Mouse (Mus musculus) thymus, adult 2 months (tissue): ENCODE measurements around the gene Ifitm1. TPM values are rescaled to one million over a fixed set of nuclear protein-coding genes. Genes with fewer than 3 reads are reported as not detected.

Source experiments
- DNase-seq: peaks from one replicate; pipeline ENCODE4 v3.0.0; 2021
- H3K27ac ChIP-seq: fragments of 200-500 bp; 2 replicates; pipeline ENCODE4 v1.5.1; 2012; ENCODE audit warnings: low read length, control low read depth; ENCODE audit not compliant: control insufficient read depth, insufficient read depth
- H3K27me3 ChIP-seq: fragments of 200-500 bp; 2 replicates; pipeline ENCODE4 v1.6.1; 2012; ENCODE audit warnings: mild to moderate bottlenecking, low read length, moderate library complexity, mixed read lengths; ENCODE audit not compliant: control insufficient read depth, insufficient read depth
- H3K36me3 ChIP-seq: fragments of 200-500 bp; 2 replicates; pipeline ENCODE4 v1.6.1; 2012; ENCODE audit warnings: mild to moderate bottlenecking, low read length, moderate library complexity; ENCODE audit not compliant: control insufficient read depth, insufficient read depth
- H3K4me1 ChIP-seq: fragments of 200-500 bp; replicated peaks from 2 replicates; pipeline ENCODE4 v1.6.1; 2012; ENCODE audit warnings: low read length; ENCODE audit not compliant: control insufficient read depth, insufficient read depth
- H3K4me3 ChIP-seq: fragments of 200-500 bp; 2 replicates; pipeline ENCODE4 v1.5.1; 2012; ENCODE audit warnings: mild to moderate bottlenecking, low read length, control low read depth, moderate library complexity; ENCODE audit not compliant: control insufficient read depth, insufficient read depth
- CTCF ChIP-seq: fragments of 200-500 bp; IDR thresholded peaks from 2 replicates; pipeline ENCODE4 v1.5.1; 2012; ENCODE audit warnings: mild to moderate bottlenecking, control low read depth, low read length, moderate library complexity, borderline replicate concordance; ENCODE audit not compliant: control insufficient read depth, poor library complexity, insufficient read depth; ENCODE audit errors: extremely low read depth
- POLR2A ChIP-seq: fragments of 200-500 bp; IDR thresholded peaks from 2 replicates; pipeline ENCODE4 v1.6.1; 2012; ENCODE audit warnings: mild to moderate bottlenecking, low read length, control low read depth, moderate library complexity; ENCODE audit not compliant: control insufficient read depth, poor library complexity, insufficient read depth; ENCODE audit errors: extremely low read depth
- WGBS: fragments of 180-500 bp; shearing (Covaris S2); methylation state at CpG from one replicate; pipeline ENCODE4 v1.1.7; 2018; 5-methylcytosine and 5-hydroxymethylcytosine counted together
- polyA plus RNA-seq: library from polyadenylated mRNA; depleted of rRNA; stranded (reverse); fragments of >200 nt; gene quantifications from 2 replicates; pipeline ENCODE4 v1.2.3, GENCODE M21; 2012

Ifitm1 gene
- polyA plus RNA-seq, 1 experiment: 60.9 TPM

DNA sequence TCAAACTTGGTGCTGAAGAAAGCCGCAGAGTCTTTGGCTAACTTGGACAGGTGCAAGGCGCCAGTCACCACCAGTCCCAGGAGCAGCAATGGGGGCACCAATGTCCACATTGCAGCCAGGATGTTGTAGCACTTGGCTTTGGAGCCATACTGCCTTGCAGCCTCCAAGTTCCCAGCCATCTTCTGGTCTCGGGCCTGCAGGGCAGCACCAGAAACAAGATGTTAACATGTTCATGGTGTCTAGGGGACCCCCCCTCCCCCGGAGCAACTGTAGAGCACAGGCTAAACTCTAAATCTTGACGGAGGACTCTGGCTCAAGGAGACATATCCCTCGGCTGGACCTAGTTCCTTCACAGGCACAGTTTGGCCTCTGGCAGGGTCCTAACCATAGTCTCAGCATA lies 17.8 kb upstream of the Ifitm1 start:
- WGBS: 96% methylated on average over 6 of the region's 6 CpGs
- H3K27ac ChIP-seq: no peak overlapping the region
- no peak for DNase-seq
- no peaks in the 10 kb centered on the region for H3K36me3 ChIP-seq
- H3K27me3 ChIP-seq: no peaks in the 10 kb centered on the region
- TF ChIP-seq POLR2A (no peak), CTCF (no peak)
- H3K4me1 ChIP-seq: peaks cover 24% of the 10 kb centered on the region
- no peak overlapping the region for H3K4me3 ChIP-seq

DNA sequence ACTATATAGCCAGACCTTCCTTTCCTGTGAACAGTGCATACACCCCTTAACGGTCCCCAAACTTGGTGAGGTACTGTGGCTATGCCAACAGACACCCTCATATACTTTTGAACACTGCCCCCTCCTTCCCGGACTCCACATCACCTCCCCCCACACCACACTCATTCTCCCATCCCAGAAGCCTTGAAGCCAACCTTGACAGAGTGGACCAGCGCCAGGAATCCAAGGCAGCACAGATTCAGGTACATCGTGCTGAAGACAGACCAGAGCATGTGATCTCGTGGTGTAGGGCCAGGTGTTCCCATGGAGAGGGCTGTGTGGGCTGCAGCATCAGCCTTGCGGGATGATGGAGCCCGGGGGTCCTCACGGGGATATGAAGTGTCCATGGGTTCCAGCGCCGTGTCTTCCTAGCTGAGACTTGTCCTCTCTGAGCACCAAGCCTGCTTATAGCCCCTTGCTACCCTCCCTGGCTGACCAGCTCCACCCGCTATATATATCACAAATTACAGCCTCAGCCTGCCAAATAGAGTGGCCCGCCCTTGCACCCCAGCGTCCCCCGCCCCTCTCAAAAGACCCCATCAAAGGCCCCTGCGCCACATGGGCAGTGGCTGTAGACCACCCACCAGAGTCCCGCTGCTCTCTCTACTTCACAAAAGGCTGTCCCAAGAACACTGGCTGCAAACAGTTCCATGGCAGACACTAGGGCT lies 17.0 kb upstream of the Ifitm1 start, which contains the start of gene Ifitm5:
TSS of gene Ifitm5 (minus strand) at position 468 of the 707 bp plus-strand sequence.
- Histone ChIP-seq H3K36me3 (no peaks in the 10 kb centered on the region), H3K4me3 (no peak within 1 kb of the TSS), H3K27me3 (no peaks in the 10 kb centered on the region), H3K27ac (no peak within 1 kb of the TSS), H3K4me1 (peaks cover 30% of the 10 kb centered on the region)
- TF ChIP-seq POLR2A (no peak), CTCF (no peak)
- no peak for DNase-seq
- WGBS: 90% methylated on average over 16 of the region's 16 CpGs

DNA sequence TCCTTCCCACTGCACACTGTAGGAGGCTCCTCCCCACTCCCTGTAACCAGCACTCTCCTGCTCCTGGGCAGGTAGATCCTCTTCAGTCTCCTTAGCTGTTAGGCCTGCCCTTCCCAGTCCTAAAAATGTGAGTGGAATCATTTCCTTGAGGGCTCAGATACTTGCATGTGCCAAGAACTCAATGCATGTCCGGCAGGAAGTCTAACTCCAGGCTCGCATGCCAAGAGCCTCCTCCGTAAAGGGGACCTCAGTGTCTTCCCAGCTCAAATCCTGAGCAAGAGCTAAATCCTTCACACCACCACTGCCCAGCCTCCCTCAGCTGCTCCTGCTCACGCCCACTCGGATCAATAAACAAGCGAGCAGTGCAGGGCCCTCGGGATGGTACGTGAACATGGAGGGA lies 16.0 kb upstream of the Ifitm1 start:
- no peak for TF ChIP-seq POLR2A
- no peak for TF ChIP-seq CTCF
- Histone ChIP-seq H3K4me3 (no peak overlapping the region), H3K27ac (no peak overlapping the region), H3K36me3 (no peaks in the 10 kb centered on the region), H3K4me1 (peaks cover 31% of the 10 kb centered on the region), H3K27me3 (no peaks in the 10 kb centered on the region)
- WGBS: 96% methylated on average over 8 of the region's 8 CpGs
- DNase-seq: no peak

DNA sequence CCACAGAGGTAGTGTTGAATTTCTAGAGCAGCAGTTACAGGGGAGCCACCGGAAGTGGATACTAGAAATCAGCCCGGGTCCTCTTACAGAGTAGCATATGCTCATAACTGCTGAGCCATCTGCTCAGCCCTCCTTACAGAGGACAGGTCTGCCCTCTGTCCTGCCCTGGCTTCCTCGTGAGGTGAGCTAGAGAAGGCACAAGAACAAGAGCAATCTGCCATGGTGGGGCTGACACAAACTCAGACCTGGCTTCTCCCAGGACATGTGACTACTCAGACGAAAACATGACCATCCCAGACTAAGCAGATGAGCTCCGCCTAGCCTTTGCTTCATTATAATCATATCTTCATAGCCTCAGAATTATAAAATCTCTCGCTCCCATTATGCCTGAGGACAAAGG lies 15.3 kb upstream of the Ifitm1 start:
- no peak for TF ChIP-seq POLR2A
- TF ChIP-seq CTCF: no peak
- Histone ChIP-seq H3K4me1 (peaks cover 24% of the 10 kb centered on the region), H3K27me3 (no peaks in the 10 kb centered on the region), H3K27ac (no peak overlapping the region), H3K4me3 (no peak overlapping the region), H3K36me3 (no peaks in the 10 kb centered on the region)
- DNase-seq: no peak
- WGBS: 76% methylated on average over 6 of the region's 6 CpGs

DNA sequence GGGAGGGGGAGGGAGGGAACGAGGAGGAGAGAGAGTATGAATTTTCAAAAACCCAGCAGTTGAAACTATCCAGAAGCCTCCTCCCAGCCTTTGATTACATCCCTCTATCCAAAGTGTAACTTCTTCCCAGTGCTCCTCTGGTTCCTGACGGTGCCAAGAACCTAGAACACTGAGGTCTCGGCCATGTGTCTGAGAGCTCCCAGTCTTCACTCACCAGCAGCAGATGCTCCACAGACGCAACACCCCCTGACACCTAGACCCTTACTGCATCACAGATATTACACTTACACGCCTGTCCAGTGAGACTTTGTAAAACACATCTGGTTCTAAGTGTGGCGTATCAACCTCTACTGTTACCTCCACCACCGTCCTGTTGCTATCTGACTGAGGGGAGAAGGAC lies 14.6 kb upstream of the Ifitm1 start:
- peaks cover 17% of the 10 kb centered on the region; the same call in 1 of the 2 replicates for H3K4me1 ChIP-seq

DNA sequence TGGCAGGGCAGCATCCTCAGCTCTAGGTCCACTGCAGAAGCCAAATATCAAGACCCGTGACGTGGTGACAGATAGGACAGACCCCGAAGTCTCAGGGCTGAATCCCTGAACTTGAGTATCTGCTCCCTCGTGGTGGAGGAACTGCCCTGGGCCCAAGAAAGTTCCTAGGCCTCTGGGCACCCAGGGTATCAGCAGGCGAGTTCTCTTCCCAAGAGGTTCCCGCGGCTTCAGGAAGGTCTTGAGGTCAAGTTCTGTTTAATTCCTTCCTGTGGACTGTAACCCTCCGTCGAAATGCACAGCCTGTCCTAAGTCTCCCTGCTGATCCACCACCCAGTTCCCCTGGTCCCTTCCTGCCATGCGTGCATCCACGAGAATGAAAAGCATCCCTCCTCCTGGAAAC lies 13.9 kb upstream of the Ifitm1 start:
- Histone ChIP-seq H3K27me3 (no peaks in the 10 kb centered on the region), H3K4me1 (peaks cover 16% of the 10 kb centered on the region; the same call in 1 of the 2 replicates), H3K27ac (no peak overlapping the region), H3K4me3 (no peak overlapping the region), H3K36me3 (no peaks in the 10 kb centered on the region)
- TF ChIP-seq POLR2A (no peak), CTCF (no peak)
- WGBS: 81% methylated on average over 11 of the region's 11 CpGs
- DNase-seq: no peak

More for the DNA sequence above, 14.6 kb upstream of the Ifitm1 start:
- WGBS: 87% methylated on average over 7 of the region's 7 CpGs
- no peak for DNase-seq
- no peak for TF ChIP-seq CTCF
- TF ChIP-seq POLR2A: no peak
- H3K27ac ChIP-seq: no peak overlapping the region
- H3K36me3 ChIP-seq: no peaks in the 10 kb centered on the region
- no peaks in the 10 kb centered on the region for H3K27me3 ChIP-seq
- H3K4me3 ChIP-seq: no peak overlapping the region
